Mouse (Mus musculus) megakaryocyte, embryonic 14.5 days (primary cell): Measurements from ENCODE around the gene Rbms3. TPM values are rescaled to one million over a fixed set of nuclear protein-coding genes. Genes with fewer than 3 reads are reported as not detected.

Source experiments
- H3K27me3 ChIP-seq: replicated peaks from 2 replicates; pipeline ENCODE3; 2012; ENCODE audit warnings: inconsistent platforms
- H3K36me3 ChIP-seq: replicated peaks from 2 replicates; pipeline ENCODE3; 2012; ENCODE audit warnings: low read length, inconsistent platforms, mixed read lengths
- H3K4me1 ChIP-seq: 2 replicates; pipeline ENCODE4 v1.6.1; 2012; ENCODE audit warnings: inconsistent platforms
- H3K4me3 ChIP-seq: replicated peaks from 2 replicates; pipeline ENCODE3; 2012; ENCODE audit warnings: moderate library complexity, mild to moderate bottlenecking, inconsistent platforms
- H3K9me3 ChIP-seq: 2 replicates; pipeline ENCODE4 v1.6.1; 2012; ENCODE audit warnings: inconsistent platforms
- FLI1 ChIP-seq: IDR thresholded peaks from 2 replicates; pipeline ENCODE4 v1.6.1; 2012; ENCODE audit warnings: low read length, inconsistent platforms, mixed read lengths
- GATA1 ChIP-seq: IDR thresholded peaks from 3 replicates; pipeline ENCODE4 v1.6.1; 2012; ENCODE audit warnings: mixed read lengths, low read length, inconsistent platforms, borderline replicate concordance
- polyA plus RNA-seq: library from polyadenylated mRNA; stranded (reverse); fragments of >175 nt; gene quantifications from 2 replicates; pipeline ENCODE4 v1.2.3, GENCODE M21; 2012; ENCODE audit warnings: low replicate concordance; ENCODE audit not compliant: insufficient read depth

Gene Rbms3
- polyA plus RNA-seq, 1 experiment, result not detected

GRCm38 (mm10) chr9:117423259-117423658 is 206.5 kb downstream of the Rbms3 start:
- TF ChIP-seq FLI1 (no peak), GATA1 (no peak)
- H3K36me3 ChIP-seq, result no peaks in the 10 kb centered on the region
- H3K9me3 ChIP-seq, result peaks cover 29% of the 10 kb centered on the region
- no peaks in the 10 kb centered on the region for H3K4me1 ChIP-seq
- H3K4me3 ChIP-seq, result no peak overlapping the region
- H3K27me3 ChIP-seq, result no peaks in the 10 kb centered on the region

GRCm38 (mm10) chr9:117419874-117420485 is 209.7 kb downstream of the Rbms3 start:
- Histone ChIP-seq H3K36me3 (no peaks in the 10 kb centered on the region), H3K4me3 (no peak overlapping the region), H3K4me1 (no peaks in the 10 kb centered on the region), H3K27me3 (no peaks in the 10 kb centered on the region), H3K9me3 (peaks cover 32% of the 10 kb centered on the region)
- TF ChIP-seq FLI1 (no peak), GATA1 (no peak)

- Histone ChIP-seq H3K4me1 (no peaks in the 10 kb centered on the region), H3K9me3 (peaks cover 21% of the 10 kb centered on the region), H3K36me3 (no peaks in the 10 kb centered on the region), H3K4me3 (no peak overlapping the region), H3K27me3 (no peaks in the 10 kb centered on the region)
- no peak for TF ChIP-seq GATA1
- TF ChIP-seq FLI1, result no peak
Observed at GRCm38 (mm10) chr9:117413181-117413580, 216.5 kb downstream of the Rbms3 start.

- no peaks in the 10 kb centered on the region for H3K36me3 ChIP-seq
- H3K9me3 ChIP-seq, result peaks cover 19% of the 10 kb centered on the region
- no peak overlapping the region for H3K4me3 ChIP-seq
- no peaks in the 10 kb centered on the region for H3K27me3 ChIP-seq
- TF ChIP-seq GATA1, result no peak
- TF ChIP-seq FLI1, result no peak
- H3K4me1 ChIP-seq, result no peaks in the 10 kb centered on the region
Observed at GRCm38 (mm10) chr9:117412584-117412983, 217.1 kb downstream of the Rbms3 start.

GRCm38 (mm10) chr9:117404621-117405020 is 225.1 kb downstream of the Rbms3 start:
- H3K4me3 ChIP-seq, result no peak overlapping the region
- no peaks in the 10 kb centered on the region for H3K27me3 ChIP-seq
- TF ChIP-seq FLI1, result no peak
- TF ChIP-seq GATA1, result no peak
- H3K9me3 ChIP-seq, result peaks cover 17% of the 10 kb centered on the region
- H3K36me3 ChIP-seq, result no peaks in the 10 kb centered on the region
- no peaks in the 10 kb centered on the region for H3K4me1 ChIP-seq

GRCm38 (mm10) chr9:117400262-117400671 is 229.4 kb downstream of the Rbms3 start:
- Histone ChIP-seq H3K9me3 (peaks cover 15% of the 10 kb centered on the region), H3K4me1 (no peaks in the 10 kb centered on the region), H3K27me3 (no peaks in the 10 kb centered on the region), H3K4me3 (no peak overlapping the region), H3K36me3 (no peaks in the 10 kb centered on the region)
- TF ChIP-seq FLI1 (no peak), GATA1 (no peak)

GRCm38 (mm10) chr9:117397071-117397470 is 232.6 kb downstream of the Rbms3 start:
- H3K4me3 ChIP-seq, result no peak overlapping the region
- no peak for TF ChIP-seq FLI1
- TF ChIP-seq GATA1, result no peak
- H3K27me3 ChIP-seq, result no peaks in the 10 kb centered on the region
- H3K4me1 ChIP-seq, result no peaks in the 10 kb centered on the region
- H3K36me3 ChIP-seq, result no peaks in the 10 kb centered on the region
- peaks cover 9% of the 10 kb centered on the region; the same call in 1 of the 2 replicates for H3K9me3 ChIP-seq

GRCm38 (mm10) chr9:117396586-117396985 is 233.1 kb downstream of the Rbms3 start:
- Histone ChIP-seq H3K9me3 (peaks cover 11% of the 10 kb centered on the region; the same call in 1 of the 2 replicates), H3K4me3 (no peak overlapping the region), H3K27me3 (no peaks in the 10 kb centered on the region), H3K36me3 (no peaks in the 10 kb centered on the region), H3K4me1 (no peaks in the 10 kb centered on the region)
- TF ChIP-seq GATA1 (no peak), FLI1 (no peak)

GRCm38 (mm10) chr9:117393626-117394525 is 235.8 kb downstream of the Rbms3 start:
- Histone ChIP-seq H3K9me3 (peaks cover 18% of the 10 kb centered on the region), H3K4me1 (no peaks in the 10 kb centered on the region), H3K36me3 (no peaks in the 10 kb centered on the region), H3K27me3 (no peaks in the 10 kb centered on the region), H3K4me3 (no peak overlapping the region)
- TF ChIP-seq FLI1 (no peak), GATA1 (no peak)

GRCm38 (mm10) chr9:117388024-117388423 is 241.7 kb downstream of the Rbms3 start:
- no peaks in the 10 kb centered on the region for H3K4me1 ChIP-seq
- TF ChIP-seq GATA1 (no peak), FLI1 (no peak)
- H3K4me3 ChIP-seq, result no peak overlapping the region
- no peaks in the 10 kb centered on the region for H3K27me3 ChIP-seq
- H3K9me3 ChIP-seq, result peaks cover 28% of the 10 kb centered on the region
- no peaks in the 10 kb centered on the region for H3K36me3 ChIP-seq
